Mouse (Mus musculus) heart, postnatal 10 days (tissue): ENCODE results near the gene Gfra4. TPM values are rescaled to one million over a fixed set of nuclear protein-coding genes. Genes with fewer than 3 reads are reported as not detected.
"Not testable (repeated sequence)": the region's sequence is repeated elsewhere in the genome, so short reads cannot be mapped to it uniquely, and the experiment has no call there.

Experiments
- DNase-seq, 2 experiments: peaks; one replicate each; pipeline ENCODE4 v3.0.0; 2021
- intact Hi-C: fragments of 180-260 bp; cut with DNase I; formaldehyde crosslinking; loops from one replicate; pipeline ENCODE4 v1.15.1; 2025
- total RNA-seq, 2 experiments: library from RNA; stranded (reverse); gene quantifications; 2 replicates each; pipeline ENCODE4 v1.2.3; 2021

Gene Gfra4
- total RNA-seq, 2 experiments from 2014 or later, result 3.8 to 6.8 TPM

DNA sequence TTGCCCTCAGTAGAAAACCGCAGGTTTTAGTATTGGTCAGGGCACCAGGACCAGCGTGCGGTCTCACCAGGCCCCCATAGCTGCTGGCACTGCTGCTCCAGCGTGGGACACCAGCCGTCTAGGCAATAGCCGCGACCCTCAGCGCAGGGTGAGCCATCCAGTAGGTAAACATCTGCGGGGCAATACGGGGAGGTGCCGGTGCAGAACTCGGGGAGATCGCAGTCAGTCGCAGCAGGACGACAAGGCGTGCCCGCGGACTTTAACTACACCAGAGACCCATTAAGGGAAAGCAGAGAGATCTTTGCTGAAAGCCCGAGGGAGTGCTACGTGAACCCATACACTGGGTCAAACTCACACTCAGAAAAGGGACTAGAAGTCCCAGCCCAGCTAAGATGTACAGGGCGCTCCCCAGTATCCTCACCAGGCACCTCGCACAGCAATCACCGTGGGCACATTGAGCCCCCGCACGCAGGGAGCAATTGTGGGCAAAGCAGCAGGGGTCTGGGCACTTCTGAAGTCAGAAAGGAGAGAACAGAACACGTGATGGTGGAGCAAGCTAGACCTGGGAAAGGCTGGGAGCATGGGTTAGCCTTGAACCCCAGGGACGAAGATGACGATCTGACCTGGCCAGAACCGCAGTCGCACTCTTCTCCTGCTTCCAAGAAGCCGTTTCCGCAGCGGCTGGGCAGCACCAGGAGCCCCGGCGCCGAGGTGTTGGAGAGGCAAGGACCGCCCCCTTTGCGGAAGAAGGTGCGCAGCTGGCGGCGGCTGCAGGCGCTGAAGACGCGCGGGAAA, 11.2 kb upstream of the Gfra4 start:
- DNase-seq, result no peak
- intact Hi-C loops, result loop anchor here (10.0 kb wide), 1 partner anchor 201 kb away; no protein-coding TSS in a partner anchor

DNA sequence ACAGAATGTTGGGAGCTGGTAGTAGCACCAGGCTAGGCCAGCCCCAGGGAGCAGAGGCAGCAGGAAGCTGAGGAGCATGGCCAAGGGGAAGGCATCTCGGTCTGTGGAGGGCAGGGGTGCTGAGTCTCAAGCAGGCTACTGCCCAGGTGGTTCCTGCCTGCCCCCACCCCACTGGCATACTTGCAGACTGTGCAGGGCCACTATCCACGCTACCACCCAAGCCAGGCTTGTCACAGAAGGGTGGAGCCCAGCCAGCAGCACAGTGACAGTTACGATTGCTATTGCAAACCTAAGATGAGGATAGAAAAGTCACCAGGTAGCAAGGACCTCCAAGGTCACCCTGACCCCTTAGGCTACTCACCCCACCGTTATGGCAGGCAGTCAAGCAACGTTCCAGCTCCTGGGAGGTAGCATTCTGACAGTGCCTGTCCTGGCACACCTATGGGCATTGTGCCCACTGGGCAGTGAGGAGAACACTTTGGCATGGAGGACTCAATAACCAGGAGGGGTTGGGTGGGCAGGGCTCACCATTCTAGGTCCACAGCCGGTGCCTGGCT, 10.1 kb upstream of the Gfra4 start:
- DNase-seq, result no peak

DNA sequence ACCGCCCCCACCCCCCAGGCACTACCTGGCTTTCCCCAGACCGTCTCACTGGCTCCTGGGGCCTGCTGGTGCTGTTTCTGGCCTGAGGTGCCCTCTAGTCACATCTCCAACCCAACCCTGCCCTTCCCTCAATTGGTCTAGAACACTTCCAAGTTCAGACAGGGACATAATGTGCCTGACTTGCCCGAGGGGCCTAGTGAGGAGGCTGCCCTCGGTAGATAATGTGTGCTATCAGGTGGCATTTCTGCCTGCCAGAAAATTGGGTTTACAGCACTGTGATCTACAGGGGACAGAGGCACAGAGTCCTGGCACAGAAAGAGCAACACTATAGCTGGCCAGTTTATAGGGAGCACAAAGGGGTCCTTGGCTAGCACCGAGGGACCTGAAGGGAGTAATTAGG, 9.2 kb upstream of the Gfra4 start:
- DNase-seq, result no peak
- intact Hi-C loops, result loop anchor here (10.0 kb wide), 1 partner anchor 203 kb away; no protein-coding TSS in a partner anchor

More for the DNA sequence above, 10.1 kb upstream of the Gfra4 start:
- intact Hi-C loops, result loop anchor here (10.0 kb wide), 1 partner anchor 202 kb away; no protein-coding TSS in a partner anchor

DNA sequence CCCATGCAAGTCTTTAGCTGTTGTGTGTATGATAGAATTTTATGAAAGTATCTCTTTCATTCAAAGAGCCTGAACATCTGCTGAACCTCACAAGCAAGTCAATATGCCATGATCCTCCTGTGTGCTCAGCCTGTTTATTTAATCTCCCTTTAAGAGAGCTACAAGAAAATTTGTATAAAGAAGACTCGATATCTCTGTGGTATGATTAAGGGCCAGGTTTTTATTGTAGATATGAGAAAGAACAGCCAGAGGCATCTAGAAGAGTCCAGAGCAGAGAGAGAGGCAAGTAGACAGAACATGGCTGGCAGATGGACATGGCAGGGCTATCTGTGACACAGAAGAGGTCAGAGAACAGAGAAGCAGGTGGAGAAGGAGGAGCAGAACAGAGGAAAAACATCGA, 3.1 kb upstream of the Gfra4 start:
- intact Hi-C loops, result no loop called here
- DNase-seq, result no peak

DNA sequence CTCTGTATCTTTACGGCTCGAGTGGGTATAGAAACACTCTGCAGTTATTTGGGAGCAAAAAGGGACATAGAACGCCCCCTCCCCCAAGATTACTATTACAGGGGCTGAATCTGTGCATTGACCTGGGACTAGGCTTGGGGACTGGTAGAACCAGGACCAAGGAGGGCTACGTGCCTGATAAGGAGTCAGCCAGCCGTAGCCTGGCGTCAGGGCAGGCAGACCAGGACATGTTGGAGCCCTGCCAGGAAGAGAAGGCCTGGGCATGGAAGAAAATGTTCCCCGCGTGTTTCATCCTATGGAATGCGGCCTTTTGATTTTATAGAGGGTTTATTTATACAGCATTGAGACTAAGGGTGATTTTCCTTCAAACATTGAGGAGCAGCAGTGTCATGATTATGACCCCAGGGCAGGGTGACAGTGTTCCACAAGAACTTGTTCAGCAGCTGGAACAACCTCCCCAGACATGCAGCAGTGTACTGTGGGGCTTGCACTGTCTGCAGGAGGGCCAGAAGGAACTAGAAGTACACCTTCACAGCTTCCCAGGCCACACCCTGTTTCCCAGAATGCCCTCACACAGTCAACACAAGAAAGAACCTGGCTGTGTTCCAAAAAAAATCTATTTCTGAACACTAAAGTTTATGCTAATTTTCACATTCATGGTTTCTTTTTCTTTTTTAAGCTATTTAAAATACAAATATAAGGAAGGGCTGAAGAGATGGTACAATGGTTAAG, 2.3 kb upstream of the Gfra4 start:
- DNase-seq, result no peak
- intact Hi-C loops, result no loop called here

DNA sequence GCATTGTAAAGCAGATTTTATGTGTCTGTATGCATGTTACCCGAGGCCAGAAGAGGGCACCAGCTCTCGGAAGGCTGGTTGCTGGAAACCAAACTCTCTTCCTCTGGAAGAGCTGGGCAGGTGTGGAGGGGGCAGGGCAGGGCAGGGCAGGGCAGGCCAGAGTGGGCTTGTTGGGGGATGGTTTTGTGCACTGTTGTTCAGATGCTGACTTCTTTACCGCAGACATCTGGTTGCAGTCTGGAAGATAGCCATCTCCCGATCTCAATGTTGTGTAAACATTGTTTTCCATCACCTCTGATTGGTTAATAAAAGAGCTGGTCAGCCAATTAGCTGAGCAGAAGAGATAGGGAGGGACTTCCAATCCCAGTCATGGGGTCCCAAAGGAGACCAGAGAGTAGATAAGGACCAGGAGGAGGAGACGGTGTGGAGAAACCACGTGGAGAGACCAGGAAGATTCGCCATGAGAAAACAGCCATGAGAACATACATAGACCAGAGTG, 1.5 kb upstream of the Gfra4 start:
- intact Hi-C loops, result no loop called here
- no peak for DNase-seq

DNA sequence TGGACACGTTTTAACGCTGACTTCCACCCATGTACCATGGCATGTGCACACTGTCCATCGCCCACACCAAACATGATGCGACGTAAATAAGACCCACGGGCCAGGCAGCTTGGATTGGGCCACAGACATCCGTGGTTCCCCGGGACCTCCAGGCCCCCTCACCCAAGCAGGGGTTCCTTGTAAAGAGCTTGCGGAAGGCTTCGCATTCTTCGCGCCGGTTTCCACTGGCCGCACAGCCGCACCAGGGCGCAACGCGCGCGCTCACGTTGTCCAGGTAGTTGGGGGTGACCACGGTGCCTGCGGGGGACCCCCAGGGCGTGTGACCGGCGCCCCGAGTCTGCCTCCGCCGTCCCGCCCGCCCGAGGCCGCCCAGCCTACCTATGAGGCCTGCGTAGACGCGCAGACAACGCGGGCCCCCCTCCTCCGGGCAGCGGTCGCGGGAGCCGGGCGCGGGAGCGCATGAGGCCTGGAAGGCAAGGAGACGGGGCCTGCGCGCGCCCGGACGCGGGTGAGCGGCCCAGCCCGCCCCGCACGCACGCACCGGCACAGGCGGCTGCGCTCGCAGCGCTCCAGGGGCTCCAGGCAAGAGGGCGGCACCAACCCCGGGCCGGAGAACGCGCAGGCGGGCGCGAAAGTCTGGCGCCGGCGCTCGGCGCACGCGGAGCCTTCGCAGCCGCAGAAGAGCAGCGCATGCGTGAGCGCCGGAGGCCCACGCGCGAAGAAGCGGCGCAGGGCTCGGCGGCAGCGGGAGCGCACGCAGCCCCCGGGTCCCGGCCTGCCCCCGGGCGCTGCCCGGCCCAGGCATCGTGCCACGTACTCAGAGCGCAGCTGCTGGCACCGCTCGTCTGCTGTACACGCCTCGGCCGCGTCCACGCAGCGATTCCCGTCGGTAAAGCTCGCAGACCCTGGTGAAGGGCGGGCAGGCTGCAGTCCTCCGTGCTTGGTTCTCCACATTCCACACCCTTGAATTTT, 1.7 kb downstream of the Gfra4 start:
- intact Hi-C loops, result no loop called here
- peak in 1 of 2 experiments; percentile 44 for DNase-seq

DNA sequence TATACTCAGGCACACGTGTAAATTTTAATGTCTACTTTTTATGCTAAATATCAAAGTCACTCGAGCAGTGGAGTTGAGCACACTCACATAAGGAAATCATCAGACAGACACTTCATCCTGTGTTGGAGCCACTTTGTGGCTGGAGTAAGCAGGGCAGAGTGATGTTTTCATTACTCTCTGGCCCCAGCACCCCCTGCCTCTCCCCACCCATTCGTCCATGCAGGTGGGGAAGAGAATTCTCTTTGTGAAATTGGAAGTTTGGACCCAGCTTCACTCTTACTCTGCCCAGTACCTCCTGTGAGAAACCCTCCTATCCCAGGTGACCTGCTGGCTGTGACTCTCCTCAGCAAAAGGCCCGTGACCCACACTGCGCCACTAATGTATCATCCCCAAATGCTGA, 4.2 kb downstream of the Gfra4 start:
- DNase-seq, result no peak
- intact Hi-C loops, result no loop called here

DNA sequence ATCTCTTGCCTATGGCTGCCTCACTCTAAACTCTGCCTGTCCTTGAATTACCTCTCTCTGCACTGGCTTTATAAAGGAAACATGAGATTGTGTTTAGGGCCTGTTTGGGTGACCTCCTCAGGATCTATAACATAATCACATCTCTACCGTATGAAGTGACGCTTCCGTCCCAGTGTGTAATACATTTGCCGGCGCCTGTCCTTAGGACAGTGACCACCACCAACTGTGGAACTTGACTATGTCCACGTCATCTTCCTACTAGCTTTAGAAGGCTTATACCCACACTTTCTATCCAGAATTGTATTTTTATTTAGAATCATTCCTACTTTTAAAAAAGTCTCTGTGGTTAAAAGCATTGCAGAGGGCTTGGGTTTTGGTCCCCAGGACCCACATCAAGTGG, 4.7 kb downstream of the Gfra4 start:
- no peak for DNase-seq
- intact Hi-C loops, result no loop called here

DNA sequence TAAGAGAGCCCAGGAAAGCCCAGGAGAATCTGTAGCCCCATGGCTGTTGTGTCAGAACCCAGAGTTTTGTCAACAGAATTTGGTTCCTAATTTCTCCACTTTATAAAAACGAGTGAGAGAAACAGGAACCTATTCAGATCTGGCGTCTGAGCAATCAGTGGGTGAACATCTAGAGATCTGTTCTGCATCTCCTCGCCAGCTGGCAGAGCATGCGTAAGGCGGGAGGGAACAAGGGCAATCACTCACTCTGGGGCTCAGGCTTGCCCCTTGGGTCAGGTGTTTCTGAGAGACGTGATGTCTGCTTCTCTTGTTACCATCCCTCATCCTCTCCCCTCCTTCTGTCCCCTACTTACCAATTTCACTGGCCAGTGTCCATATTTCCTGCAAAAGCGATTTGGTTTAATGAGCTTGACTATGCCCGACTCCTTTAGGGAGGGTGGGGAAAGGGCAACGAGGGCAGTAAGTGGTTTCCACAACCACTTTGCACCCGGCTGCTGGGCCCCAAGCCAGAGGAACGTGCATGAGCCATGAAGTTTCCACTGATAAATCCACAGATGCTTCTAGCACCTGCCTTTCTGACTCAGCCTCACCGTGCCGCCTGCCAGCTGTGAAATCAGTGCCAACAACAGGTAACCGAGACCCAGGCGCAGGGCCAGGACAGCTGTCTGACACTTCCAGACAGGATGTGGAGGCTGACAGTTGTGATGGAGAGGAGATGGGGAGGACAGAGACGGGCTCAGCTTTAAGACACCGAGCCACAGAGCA, 5.5 kb downstream of the Gfra4 start:
- intact Hi-C loops, result no loop called here
- peak; percentile 67 to 80 for DNase-seq

DNA sequence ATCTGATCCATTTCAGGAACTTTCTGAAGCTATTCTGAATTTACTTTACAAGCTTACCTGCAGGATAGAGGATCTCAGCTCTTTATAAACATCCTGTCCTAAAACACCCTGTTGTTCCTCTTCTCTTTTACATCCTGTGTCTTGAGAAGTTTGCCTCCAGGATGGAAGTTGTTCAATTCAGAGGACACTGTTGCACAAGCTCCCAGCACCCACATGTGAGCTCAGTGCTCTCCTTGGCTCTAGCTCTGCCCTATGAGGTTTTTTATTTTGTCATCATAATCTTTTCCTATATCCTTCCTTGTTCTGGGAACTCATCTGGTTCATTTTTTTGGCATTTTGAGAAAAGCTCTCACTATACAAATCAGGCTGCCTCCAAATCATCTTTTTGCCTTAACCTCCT, 6.1 kb downstream of the Gfra4 start:
- intact Hi-C loops, result no loop called here
- no peak for DNase-seq

DNA sequence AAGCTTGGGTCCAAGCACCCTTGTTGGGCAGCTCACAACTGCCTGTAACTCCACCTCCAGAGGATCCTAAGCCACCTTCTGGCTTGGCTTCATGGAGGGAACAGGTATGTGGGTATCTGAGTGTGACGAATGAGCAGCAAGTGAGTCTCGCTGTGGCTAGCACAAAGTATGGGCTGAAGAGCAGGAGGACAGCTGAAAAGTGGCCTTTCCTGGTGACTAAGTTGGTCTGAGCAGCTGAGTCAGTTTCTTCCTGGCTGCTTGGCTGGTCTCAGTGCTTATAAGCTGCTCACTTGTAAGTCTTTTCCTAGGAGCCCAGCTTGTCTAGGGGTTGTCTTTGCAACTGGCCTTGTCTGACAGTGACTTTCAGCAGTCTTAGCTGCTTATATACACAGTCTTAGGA, 6.5 kb downstream of the Gfra4 start:
- intact Hi-C loops, result no loop called here
- DNase-seq, result no peak

DNA sequence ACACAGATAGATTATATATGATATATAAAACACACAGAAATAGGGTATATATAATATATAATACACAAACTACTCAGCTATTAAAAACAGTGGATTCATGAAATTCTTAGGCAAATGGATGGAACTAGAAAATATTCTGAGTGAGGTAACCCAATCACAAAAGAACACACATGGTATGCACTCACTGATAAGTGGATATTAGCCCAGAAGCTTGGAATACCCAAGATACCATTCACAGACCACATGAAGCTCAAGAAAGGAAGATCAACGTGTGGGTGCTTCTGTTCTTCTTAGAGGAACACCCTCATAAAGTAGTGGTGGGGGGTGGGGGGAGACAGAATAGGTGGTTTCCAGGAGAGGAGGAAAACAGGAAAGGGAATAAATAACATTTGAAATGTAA, 11.5 kb downstream of the Gfra4 start:
- intact Hi-C loops, DNase-seq: not testable (repeated sequence)

DNA sequence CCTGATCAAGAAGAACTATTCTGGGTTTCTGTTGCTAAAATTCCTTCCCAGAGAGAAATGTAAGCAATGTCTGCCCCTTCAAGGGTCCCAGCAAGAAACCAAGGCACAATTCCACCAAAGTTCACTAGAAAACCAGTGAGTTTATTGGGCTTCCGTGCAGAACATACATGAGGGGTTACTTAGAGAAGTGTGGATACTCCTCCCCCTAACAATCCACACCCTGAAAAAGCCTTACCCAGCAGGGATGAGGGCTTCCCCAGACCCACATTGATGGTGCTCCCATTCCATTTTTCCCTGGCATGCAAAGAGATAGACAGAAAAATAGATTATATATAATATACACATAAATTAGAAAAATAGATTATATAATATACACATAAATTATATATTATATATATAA, 11.9 kb downstream of the Gfra4 start:
- intact Hi-C loops, result no loop called here

DNA sequence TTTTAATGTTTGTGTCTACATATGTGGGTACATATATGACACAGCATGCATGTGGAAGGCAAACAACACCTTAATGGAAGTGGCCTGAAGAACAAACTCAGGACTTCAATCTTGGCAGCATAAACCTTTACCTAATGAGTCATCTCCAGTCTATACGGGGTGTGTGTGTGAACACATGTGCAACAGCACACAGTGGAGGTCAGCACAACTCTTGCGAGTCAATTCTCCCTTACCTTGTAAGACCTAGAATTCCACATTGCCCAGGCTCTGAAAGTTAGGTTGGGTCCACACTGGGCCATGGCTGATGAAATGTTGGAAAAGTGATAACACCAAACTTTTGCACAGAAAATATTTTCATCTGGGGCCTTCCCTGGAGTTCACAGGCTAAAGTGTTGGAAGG, 12.3 kb downstream of the Gfra4 start:
- DNase-seq, result no peak
- intact Hi-C loops, result no loop called here

More for the DNA sequence above, 11.9 kb downstream of the Gfra4 start:
- DNase-seq, result no peak

DNA sequence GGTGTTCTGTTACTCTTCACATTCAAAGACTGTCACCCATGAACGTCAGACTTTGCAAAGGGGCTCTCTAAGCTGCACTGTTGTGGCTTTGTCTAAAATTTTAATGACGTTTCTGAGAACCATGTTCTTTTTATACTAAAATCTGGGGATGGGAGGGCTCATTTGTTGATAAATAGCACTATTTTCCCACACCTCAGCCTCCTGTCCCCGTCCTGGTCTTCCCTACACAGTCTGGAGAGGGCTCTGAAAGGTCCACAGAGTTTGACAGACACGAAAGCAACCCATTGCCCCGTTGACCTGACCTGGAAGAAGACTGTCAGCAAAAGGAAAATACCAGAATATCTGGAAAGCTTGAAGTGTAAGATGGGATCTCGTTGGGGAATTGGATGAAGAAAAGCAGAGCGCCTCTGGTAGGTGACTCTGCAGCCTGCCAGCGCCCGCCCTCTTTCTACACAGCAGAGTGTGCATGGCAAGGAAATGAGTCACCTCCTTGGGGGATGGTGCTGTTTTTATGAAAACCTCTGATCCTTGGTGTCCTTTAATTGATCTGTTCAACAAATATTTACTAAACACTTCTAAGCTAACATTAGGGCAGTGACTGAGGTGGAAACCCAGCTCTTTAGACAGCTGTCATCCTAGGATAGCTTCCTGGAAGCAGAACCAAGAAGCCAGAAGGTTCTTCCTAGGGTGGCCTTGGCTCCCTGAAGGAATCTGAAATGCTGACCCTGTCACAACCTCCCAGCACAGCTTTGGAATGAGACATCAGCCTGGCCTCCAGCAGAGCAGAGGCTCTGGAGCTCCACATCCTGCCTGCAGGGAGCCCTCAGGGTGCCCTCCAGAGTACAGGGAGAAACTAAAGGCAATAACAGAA, 13.6 kb downstream of the Gfra4 start:
- peak; percentile 21 to 28 for DNase-seq
- intact Hi-C loops, result no loop called here

DNA sequence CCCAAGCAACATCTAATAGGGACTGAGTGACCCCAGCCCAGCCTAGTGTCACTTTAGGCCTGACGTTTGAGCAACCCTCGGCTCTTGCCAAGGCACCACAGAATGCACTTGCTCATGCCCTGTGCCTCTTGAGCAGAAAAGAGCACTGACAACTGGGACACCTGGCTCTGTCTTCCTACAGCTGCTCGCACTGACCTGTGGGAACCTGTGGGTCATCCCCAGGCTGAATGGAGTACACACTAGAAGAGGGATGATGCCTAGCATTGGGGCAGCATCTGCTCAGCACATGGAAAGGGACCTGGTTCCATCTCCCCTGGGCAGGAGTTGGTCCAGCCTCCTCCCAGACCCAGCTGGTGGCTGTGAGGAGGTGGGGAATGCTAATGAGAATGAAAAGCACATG, 15.9 kb downstream of the Gfra4 start:
- DNase-seq, result no peak
- intact Hi-C loops, result no loop called here

DNA sequence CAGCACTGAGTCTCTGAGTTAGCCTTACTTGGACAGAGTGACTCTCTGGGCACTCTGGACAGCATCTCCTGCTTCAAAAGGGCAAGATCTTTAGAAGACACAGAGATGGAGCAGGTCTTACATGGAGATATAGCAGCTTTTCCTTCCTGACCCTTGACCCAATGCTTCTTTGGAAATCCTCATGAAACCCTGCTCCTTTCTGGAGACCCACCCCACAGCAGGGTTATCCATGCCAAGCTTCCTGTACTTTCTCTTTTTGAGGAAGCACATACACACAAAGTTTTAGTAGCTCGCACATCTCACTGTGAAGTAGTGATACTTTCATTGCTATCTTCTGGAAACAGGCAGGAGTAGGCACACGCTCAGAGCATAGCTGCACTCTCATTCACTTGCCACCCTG, 17.7 kb downstream of the Gfra4 start:
- DNase-seq, result no peak
- intact Hi-C loops, result no loop called here

DNA sequence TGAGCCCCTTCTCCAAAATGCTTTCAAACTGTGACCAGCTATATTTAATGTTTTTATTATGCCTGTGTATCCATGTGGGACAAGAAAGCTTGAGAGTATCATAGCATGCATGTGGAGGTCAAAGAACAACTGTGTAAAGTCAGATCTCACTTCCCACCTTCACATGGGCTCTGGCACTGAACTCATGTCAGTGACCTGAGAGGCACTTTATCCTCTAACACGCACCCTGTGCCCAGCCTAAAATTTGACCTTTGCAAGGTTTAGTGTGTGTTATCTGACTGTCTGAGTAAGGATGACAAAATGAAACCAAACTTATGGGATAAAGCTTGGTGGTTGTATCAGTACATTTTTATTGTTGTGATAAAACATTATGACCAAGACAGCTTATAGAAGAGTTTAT, 32.3 kb downstream of the Gfra4 start:
- no peak for DNase-seq
- intact Hi-C loops, result no loop called here
